Mouse (Mus musculus): ENCODE data around the gene Hsf2bp. TPM values are rescaled to one million over a fixed set of nuclear protein-coding genes. Genes with fewer than 3 reads are reported as not detected.
A peak's percentile ranks its signal among the peaks of the same experiment; 100 is the strongest.
"Not testable (repeated sequence)": the region's sequence is repeated elsewhere in the genome, so short reads cannot be mapped to it uniquely, and the experiment has no call there.

The Hsf2bp gene
- 1 to 10 TPM in 1 of 2 experiments, under 1 TPM in 1; 0.84 to 1.0 TPM for total RNA-seq (2021)

GRCm38 (mm10) chr17:32035609-32036508, at the start of gene Hsf2bp, which contains the start of gene Rrp1b:
Hsf2bp (minus strand) TSS chr17:32036349.
Rrp1b (plus strand) TSS chr17:32036100.
- peak; percentile 69 to 74 for DNase-seq (ENCODE audit: extremely low spot score in 1 of 2, low spot score in 1 of 2)

GRCm38 (mm10) chr17:32083351-32083750, 47.2 kb upstream of the Hsf2bp start:
- DNase-seq (ENCODE audit: extremely low spot score in 1 of 2, low spot score in 1 of 2) = no peak

GRCm38 (mm10) chr17:32075164-32075563, 39.0 kb upstream of the Hsf2bp start:
- DNase-seq (ENCODE audit: extremely low spot score in 1 of 2, low spot score in 1 of 2) = peak; percentile 46 to 58

- no peak for DNase-seq (ENCODE audit: extremely low spot score in 1 of 2, low spot score in 1 of 2)
Measured at GRCm38 (mm10) chr17:32074658-32075057, 38.5 kb upstream of the Hsf2bp start.

- DNase-seq (ENCODE audit: extremely low spot score in 1 of 2, low spot score in 1 of 2) = peak; percentile 82 to 98
Measured at GRCm38 (mm10) chr17:32073359-32073758, 37.2 kb upstream of the Hsf2bp start.

- no peak for DNase-seq (ENCODE audit: extremely low spot score in 1 of 2, low spot score in 1 of 2)
Measured at GRCm38 (mm10) chr17:32068810-32069209, 32.7 kb upstream of the Hsf2bp start.

- no peak for DNase-seq (ENCODE audit: extremely low spot score in 1 of 2, low spot score in 1 of 2)
Measured at GRCm38 (mm10) chr17:32068381-32068780, 32.2 kb upstream of the Hsf2bp start.

- no peak for DNase-seq (ENCODE audit: extremely low spot score in 1 of 2, low spot score in 1 of 2)
Measured at GRCm38 (mm10) chr17:32067541-32067940, 31.4 kb upstream of the Hsf2bp start.

- DNase-seq (ENCODE audit: extremely low spot score in 1 of 2, low spot score in 1 of 2) = not testable (repeated sequence)
Measured at GRCm38 (mm10) chr17:32064762-32065161, 28.6 kb upstream of the Hsf2bp start.

GRCm38 (mm10) chr17:32063654-32064053, 27.5 kb upstream of the Hsf2bp start:
- no peak for DNase-seq (ENCODE audit: extremely low spot score in 1 of 2, low spot score in 1 of 2)

GRCm38 (mm10) chr17:32061219-32061618, 25.1 kb upstream of the Hsf2bp start:
- DNase-seq (ENCODE audit: extremely low spot score in 1 of 2, low spot score in 1 of 2) = no peak

GRCm38 (mm10) chr17:32059084-32059483, 22.9 kb upstream of the Hsf2bp start:
- DNase-seq (ENCODE audit: extremely low spot score in 1 of 2, low spot score in 1 of 2) = no peak

GRCm38 (mm10) chr17:32057843-32058242, 21.7 kb upstream of the Hsf2bp start:
- DNase-seq (ENCODE audit: extremely low spot score in 1 of 2, low spot score in 1 of 2) = no peak

GRCm38 (mm10) chr17:32053677-32054076, 17.5 kb upstream of the Hsf2bp start:
- no peak for DNase-seq (ENCODE audit: extremely low spot score in 1 of 2, low spot score in 1 of 2)

- no peak for DNase-seq (ENCODE audit: extremely low spot score in 1 of 2, low spot score in 1 of 2)
Measured at GRCm38 (mm10) chr17:32052237-32053080, 16.3 kb upstream of the Hsf2bp start.

- DNase-seq (ENCODE audit: extremely low spot score in 1 of 2, low spot score in 1 of 2) = no peak
Measured at GRCm38 (mm10) chr17:32050609-32051008, 14.5 kb upstream of the Hsf2bp start.

GRCm38 (mm10) chr17:32049914-32050313, 13.8 kb upstream of the Hsf2bp start:
- DNase-seq (ENCODE audit: extremely low spot score in 1 of 2, low spot score in 1 of 2) = no peak

GRCm38 (mm10) chr17:32048351-32048750, 12.2 kb upstream of the Hsf2bp start:
- DNase-seq (ENCODE audit: extremely low spot score in 1 of 2, low spot score in 1 of 2) = no peak

- no peak for DNase-seq (ENCODE audit: extremely low spot score in 1 of 2, low spot score in 1 of 2)
Measured at GRCm38 (mm10) chr17:32046541-32046940, 10.4 kb upstream of the Hsf2bp start.

GRCm38 (mm10) chr17:32040263-32040662, 4.1 kb upstream of the Hsf2bp start:
- no peak for DNase-seq (ENCODE audit: extremely low spot score in 1 of 2, low spot score in 1 of 2)

All from layer of hippocampus, postnatal 25 days (tissue).